In genomic region chr14:57224381-57224780, GRCm38 (mm10) we compare ENCODE assay signal across 12 mouse cellular contexts.
"Had no signal": no experiment of that assay in that cellular context is flagged by ENCODE, and none has a peak within 500 bp of the region (broad histone marks: within the 10 kb centered on the region; RNA-seq: fewer than 3 reads in every experiment).

No protein-coding gene starts in this region.

- H3K9me3 ChIP-seq: limb, embryonic 10.5 days; liver, embryonic 15.5 days had no signal

- H3K4me2 ChIP-seq: liver, embryonic 11.5 days; liver, embryonic 15.5 days had no signal

- H3K27me3 ChIP-seq: liver, embryonic 15.5 days had no signal

- ATAC-seq: lung, postnatal 0 days; midbrain, embryonic 16.5 days had no signal

- H3K4me3 ChIP-seq: layer of hippocampus, adult 2 months; limb, embryonic 10.5 days; liver, embryonic 15.5 days had no signal

- H3K9ac ChIP-seq: liver, embryonic 15.5 days had no signal

- DNase-seq: kidney, postnatal 10 days; kidney, postnatal 4 days; lung, adult 2 months; lung, postnatal 36 days; right cerebral cortex, postnatal 14 days; thymus, postnatal 36 days had no signal

- H3K4me1 ChIP-seq: liver, embryonic 15.5 days had no signal

- H3K36me3 ChIP-seq: limb, embryonic 10.5 days; liver, embryonic 15.5 days had no signal

- H3K27ac ChIP-seq: layer of hippocampus, adult 2 months; limb, embryonic 10.5 days; liver, embryonic 15.5 days had no signal
